Mouse (Mus musculus) CH12.LX (cell line): ENCODE measurements at regions not wholly inside any gene's neighbourhood (a gene's known extent, or its start where the extent isn't known, plus 50 kb on each side); places are given as distances from the start of the nearest gene placed in this dataset.

Experiments used
- DNase-seq: peaks from one replicate; pipeline ENCODE4 v3.0.0-alpha.2; 2013; ENCODE audit errors: extremely low read depth
- H3K27ac ChIP-seq: 2 replicates; pipeline ENCODE4 v1.5.1; 2012; ENCODE audit warnings: low read depth, mild to moderate bottlenecking, control low read depth, moderate library complexity; ENCODE audit not compliant: insufficient read depth
- H3K27me3 ChIP-seq: replicated peaks from 2 replicates; pipeline ENCODE3; 2012; ENCODE audit warnings: inconsistent platforms
- H3K36me3 ChIP-seq, 2 experiments: replicated peaks in 1 of 2; 2 replicates each; pipeline versions ENCODE3 to v1.6.1; 2012; ENCODE audit warnings: inconsistent platforms in 1 of 2, low read length in 1 of 2, mild to moderate bottlenecking in 1 of 2, mixed read lengths in 1 of 2, moderate library complexity in 1 of 2; ENCODE audit not compliant: control insufficient read depth in 1 of 2, insufficient read depth in 1 of 2
- H3K4me1 ChIP-seq, 2 experiments: 2 replicates each; pipeline ENCODE4 v1.6.1; 2012; ENCODE audit warnings: inconsistent platforms in 1 of 2, moderate library complexity in 1 of 2; ENCODE audit not compliant: insufficient read depth in 2 of 2, control insufficient read depth in 1 of 2
- H3K4me2 ChIP-seq: 2 replicates; pipeline ENCODE4 v1.6.1; 2012; ENCODE audit warnings: low read depth, mild to moderate bottlenecking, control low read depth; ENCODE audit not compliant: poor library complexity, insufficient read depth, severe bottlenecking
- H3K4me3 ChIP-seq, 3 experiments: fragments of 150-350 bp in 1 of 3; sonication (generic) in 1 of 3; replicated peaks in 1 of 3; 2 replicates each; pipeline versions ENCODE3 to v1.5.1; 2011 to 2012; ENCODE audit warnings: low read depth in 2 of 3, low read length in 2 of 3, mild to moderate bottlenecking in 2 of 3, moderate library complexity in 2 of 3, control low read depth in 1 of 3, improper control_type of control experiment in 1 of 3, inconsistent platforms in 1 of 3, mixed read lengths in 1 of 3; ENCODE audit not compliant: poor library complexity in 1 of 3
- H3K79me2 ChIP-seq: replicated peaks from 2 replicates; pipeline ENCODE4 v1.6.1; 2012; ENCODE audit warnings: mild to moderate bottlenecking, moderate library complexity; ENCODE audit not compliant: control insufficient read depth, poor library complexity, insufficient read depth, severe bottlenecking; ENCODE audit errors: extremely low read depth
- H3K9ac ChIP-seq: 2 replicates; pipeline ENCODE4 v1.6.1; 2012; ENCODE audit warnings: low read depth, mild to moderate bottlenecking, control low read depth, moderate library complexity; ENCODE audit not compliant: insufficient read depth
- H3K9me3 ChIP-seq: replicated peaks from 2 replicates; pipeline ENCODE3; 2012; ENCODE audit warnings: low read length, inconsistent platforms, mixed read lengths
- BHLHE40 ChIP-seq: IDR thresholded peaks from 2 replicates; pipeline ENCODE4 v1.6.1; 2011; ENCODE audit warnings: mild to moderate bottlenecking, low read depth, low read length, improper control_type of control experiment
- CHD2 ChIP-seq: IDR thresholded peaks from 2 replicates; pipeline ENCODE4 v1.6.1; 2011; ENCODE audit warnings: low read length, improper control_type of control experiment
- CTCF ChIP-seq, 2 experiments: IDR thresholded peaks in 1 of 2; conservative IDR thresholded peaks in 1 of 2; 2 replicates each; pipeline ENCODE4 v1.5.1; 2011 to 2012; ENCODE audit warnings: low read depth in 2 of 2, low read length in 2 of 2, improper control_type of control experiment in 1 of 2, inconsistent platforms in 1 of 2, mild to moderate bottlenecking in 1 of 2, moderate library complexity in 1 of 2
- E2F4 ChIP-seq: IDR thresholded peaks from 2 replicates; pipeline ENCODE4 v1.6.1; 2011; ENCODE audit warnings: low read depth, low read length, improper control_type of control experiment; ENCODE audit not compliant: insufficient replicate concordance
- JUN ChIP-seq: IDR thresholded peaks from 2 replicates; pipeline ENCODE4 v1.6.1; 2011; ENCODE audit warnings: low read depth, mild to moderate bottlenecking, low read length, improper control_type of control experiment, moderate library complexity; ENCODE audit not compliant: insufficient read depth
- JUND ChIP-seq: conservative IDR thresholded peaks from 2 replicates; pipeline ENCODE4 v1.6.1; 2011; ENCODE audit warnings: low read depth, low read length, improper control_type of control experiment
- MAX ChIP-seq: IDR thresholded peaks from 2 replicates; pipeline ENCODE4 v1.6.1; 2011; ENCODE audit warnings: low read length, improper control_type of control experiment
- MXI1 ChIP-seq: IDR thresholded peaks from 2 replicates; pipeline ENCODE4 v1.6.1; 2011; ENCODE audit warnings: mild to moderate bottlenecking, low read depth, low read length, improper control_type of control experiment
- MYC ChIP-seq: IDR thresholded peaks from 2 replicates; pipeline ENCODE4 v1.6.1; 2011; ENCODE audit warnings: low read depth, mild to moderate bottlenecking, improper control_type of control experiment, low read length
- NELFE ChIP-seq: IDR thresholded peaks from 2 replicates; pipeline ENCODE4 v1.6.1; 2011; ENCODE audit warnings: low read depth, low read length, improper control_type of control experiment
- PAX5 ChIP-seq: IDR thresholded peaks from 2 replicates; pipeline ENCODE4 v1.6.1; 2012; ENCODE audit warnings: low read length, inconsistent platforms, mixed read lengths
- RAD21 ChIP-seq: IDR thresholded peaks from 2 replicates; pipeline ENCODE4 v1.6.1; 2011; ENCODE audit warnings: low read depth, mild to moderate bottlenecking, low read length, improper control_type of control experiment, moderate library complexity
- TBP ChIP-seq: conservative IDR thresholded peaks from 2 replicates; pipeline ENCODE4 v1.6.1; 2011; ENCODE audit warnings: low read depth, low read length, improper control_type of control experiment
- USF2 ChIP-seq: conservative IDR thresholded peaks from 2 replicates; pipeline ENCODE4 v1.6.1; 2011; ENCODE audit warnings: low read depth, low read length, improper control_type of control experiment
- ZMIZ1 ChIP-seq: IDR thresholded peaks from 2 replicates; pipeline ENCODE4 v1.6.1; 2012; ENCODE audit warnings: low read depth, mild to moderate bottlenecking, inconsistent platforms, low read length, improper control_type of control experiment
- ZNF384 ChIP-seq: IDR thresholded peaks from 2 replicates; pipeline ENCODE4 v1.6.1; 2012; ENCODE audit warnings: low read depth, low read length, improper control_type of control experiment, inconsistent platforms
- dilution Hi-C: fragments of 300-500 bp; cut with MboI; formaldehyde crosslinking; loops from 2 replicates; pipeline ENCODE4 v1.14.3; 2020; ENCODE audit warnings: low sequenced_read_pairs; ENCODE audit not compliant: extremely low pct_unique_long_range_greater_than_20kb, extremely low pct_ligation_motif_present
- in situ Hi-C: fragments of 300-500 bp; cut with MboI; formaldehyde crosslinking; loops from 3 replicates; pipeline ENCODE4 v1.14.3; 2019; ENCODE audit warnings: low sequenced_read_pairs, low pct_ligation_motif_present, low pct_unique_long_range_greater_than_20kb, mixed read lengths

DNA sequence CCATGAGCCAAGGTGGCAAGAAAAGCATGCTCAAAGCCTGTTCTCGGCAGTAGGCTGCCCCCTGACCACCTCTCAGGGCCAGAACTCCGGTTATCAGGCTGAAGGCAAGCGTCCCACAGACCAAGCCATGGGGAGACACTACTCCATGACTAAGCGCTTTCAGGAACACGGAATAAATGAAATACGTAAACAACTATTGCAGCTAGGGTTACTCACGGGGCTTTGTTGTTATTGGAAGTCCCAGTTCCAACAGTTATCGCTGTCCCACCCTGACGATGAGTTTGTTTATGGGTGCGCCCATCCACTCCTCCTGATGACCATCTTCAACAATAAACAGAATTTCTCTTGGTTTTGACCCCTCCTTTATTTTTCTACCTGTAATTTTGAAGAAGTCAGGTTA, 88.0 kb upstream of the Ngf start:
- Histone ChIP-seq H3K27ac (no peak overlapping the region), H3K4me3 (no peak overlapping the region), H3K27me3 (no peaks in the 10 kb centered on the region), H3K4me1 (peaks cover 0 to 11% of the 10 kb centered on the region in 2 experiments; a peak in 2 of 4 replicates), H3K4me2 (no peak overlapping the region), H3K79me2 (no peaks in the 10 kb centered on the region), H3K9me3 (no peaks in the 10 kb centered on the region), H3K9ac (no peak overlapping the region), H3K36me3 (no peaks in the 10 kb centered on the region)
- in situ Hi-C loops (no loop called here), dilution Hi-C loops (no loop called here)
- no peak for TF ChIP-seq CHD2
- no peak for TF ChIP-seq JUND
- no peak for TF ChIP-seq JUN
- TF ChIP-seq NELFE, result no peak
- DNase-seq, result no peak

GRCm38 (mm10) chr3:102374381-102375060, 95.2 kb upstream of the Ngf start:
- no peaks in the 10 kb centered on the region for H3K36me3 ChIP-seq
- H3K79me2 ChIP-seq, result no peaks in the 10 kb centered on the region
- no peak overlapping the region for H3K9ac ChIP-seq
- no peak overlapping the region for H3K4me2 ChIP-seq
- no peaks in the 10 kb centered on the region for H3K9me3 ChIP-seq
- no peak overlapping the region for H3K27ac ChIP-seq
- no peak for TF ChIP-seq E2F4
- no peak for TF ChIP-seq TBP
- TF ChIP-seq NELFE, result no peak
- no peak for TF ChIP-seq PAX5
- no peak for TF ChIP-seq MAX
- no peak for TF ChIP-seq JUND
- TF ChIP-seq JUN, result no peak
- TF ChIP-seq ZNF384, result no peak
- no peak for TF ChIP-seq ZMIZ1
- no peak for TF ChIP-seq RAD21
- no peak for TF ChIP-seq MYC
- TF ChIP-seq CHD2, result no peak
- TF ChIP-seq MXI1, result no peak
- TF ChIP-seq CTCF (conservative IDR thresholded peaks at IDR 0.05 in 1 of 2, IDR thresholded peaks at IDR 0.05 in 1 of 2; ENCODE audit: low read depth in 2 of 2, low read length in 2 of 2), result no peak
- no peak for TF ChIP-seq BHLHE40
- TF ChIP-seq USF2, result no peak
- no peak for DNase-seq
- H3K27me3 ChIP-seq, result no peaks in the 10 kb centered on the region
- no peaks in the 10 kb centered on the region for H3K4me1 ChIP-seq
- dilution Hi-C loops (no loop called here), in situ Hi-C loops (no loop called here)
- H3K4me3 ChIP-seq, result no peak overlapping the region
